Mouse (Mus musculus) testis, adult 2 months (tissue): ENCODE measurements around the gene Stap1. TPM values are rescaled to one million over a fixed set of nuclear protein-coding genes. Genes with fewer than 3 reads are reported as not detected.

Source experiments
- H3K27ac ChIP-seq: fragments of 200-500 bp; 2 replicates; pipeline ENCODE4 v1.5.1; 2012; ENCODE audit warnings: low read depth, low read length; ENCODE audit not compliant: control insufficient read depth, insufficient read depth
- H3K27me3 ChIP-seq: fragments of 200-500 bp; 2 replicates; pipeline ENCODE4 v1.6.1; 2012; ENCODE audit warnings: mild to moderate bottlenecking, low read length, moderate library complexity; ENCODE audit not compliant: control insufficient read depth, insufficient read depth
- H3K36me3 ChIP-seq: fragments of 200-500 bp; 2 replicates; pipeline ENCODE4 v1.6.1; 2012; ENCODE audit warnings: mild to moderate bottlenecking, low read length; ENCODE audit not compliant: control insufficient read depth, insufficient read depth
- H3K4me1 ChIP-seq: fragments of 200-500 bp; 2 replicates; pipeline ENCODE4 v1.6.1; 2012; ENCODE audit warnings: low read length; ENCODE audit not compliant: control insufficient read depth, insufficient read depth
- H3K4me3 ChIP-seq: fragments of 200-500 bp; 2 replicates; pipeline ENCODE4 v1.5.1; 2012; ENCODE audit warnings: low read depth, mild to moderate bottlenecking, low read length, moderate library complexity, mixed read lengths; ENCODE audit not compliant: control insufficient read depth
- CTCF ChIP-seq: fragments of 200-500 bp; IDR thresholded peaks from 2 replicates; pipeline ENCODE4 v1.5.1; 2012; ENCODE audit warnings: low read depth, mild to moderate bottlenecking, inconsistent platforms, low read length, moderate library complexity; ENCODE audit not compliant: control insufficient read depth, insufficient read depth, insufficient replicate concordance
- POLR2A ChIP-seq: fragments of 200-500 bp; IDR thresholded peaks from 2 replicates; pipeline ENCODE4 v1.6.1; 2012; ENCODE audit warnings: low read depth, mild to moderate bottlenecking, inconsistent platforms, low read length, moderate library complexity; ENCODE audit not compliant: control insufficient read depth
- polyA plus RNA-seq: library from polyadenylated mRNA; depleted of rRNA; stranded (reverse); fragments of >200 nt; gene quantifications from 2 replicates; pipeline ENCODE4 v1.2.3, GENCODE M21; 2012; rRNA removed

Gene Stap1
- polyA plus RNA-seq, 1 experiment = 0.27 TPM

GRCm38 (mm10) chr5:86128749-86129148 is 57.2 kb downstream of the Stap1 start:
- Histone ChIP-seq H3K27me3 (no peaks in the 10 kb centered on the region), H3K27ac (no peak overlapping the region), H3K36me3 (peaks cover 1% of the 10 kb centered on the region; the same call in 1 of the 2 replicates), H3K4me1 (no peaks in the 10 kb centered on the region), H3K4me3 (no peak overlapping the region)
- TF ChIP-seq CTCF (no peak), POLR2A (no peak)

- Histone ChIP-seq H3K4me3 (no peak overlapping the region), H3K27ac (no peak overlapping the region), H3K36me3 (peaks cover 1% of the 10 kb centered on the region; the same call in 1 of the 2 replicates), H3K27me3 (no peaks in the 10 kb centered on the region), H3K4me1 (no peaks in the 10 kb centered on the region)
- TF ChIP-seq CTCF (no peak), POLR2A (no peak)
Measured at GRCm38 (mm10) chr5:86129828-86130227, 58.3 kb downstream of the Stap1 start.

Other genes starting within 250 kb of the Stap1 start
- 6.1 and 6.8 TPM in 2 replicates for gene Cenpc1, start 6.2 kb upstream of the Stap1 start, polyA plus RNA-seq
- gene Uba6, start 101.1 kb downstream of the Stap1 start, polyA plus RNA-seq = 2.5 and 3.9 TPM in 2 replicates
- 0.07 and 0.12 TPM in 2 replicates for gene Gnrhr, start 126.2 kb downstream of the Stap1 start, polyA plus RNA-seq
- gene Tmprss11c, start 217.6 kb downstream of the Stap1 start, polyA plus RNA-seq = not detected in 2 replicates